Mouse (Mus musculus): Measurements from ENCODE around the gene Olfr772. TPM values are rescaled to one million over a fixed set of nuclear protein-coding genes. Genes with fewer than 3 reads are reported as not detected.
"Not testable (repeated sequence)": the region's sequence is repeated elsewhere in the genome, so short reads cannot be mapped to it uniquely, and the experiment has no call there.

The Olfr772 gene
- not detected in 2 replicates for total RNA-seq (2017)

DNA sequence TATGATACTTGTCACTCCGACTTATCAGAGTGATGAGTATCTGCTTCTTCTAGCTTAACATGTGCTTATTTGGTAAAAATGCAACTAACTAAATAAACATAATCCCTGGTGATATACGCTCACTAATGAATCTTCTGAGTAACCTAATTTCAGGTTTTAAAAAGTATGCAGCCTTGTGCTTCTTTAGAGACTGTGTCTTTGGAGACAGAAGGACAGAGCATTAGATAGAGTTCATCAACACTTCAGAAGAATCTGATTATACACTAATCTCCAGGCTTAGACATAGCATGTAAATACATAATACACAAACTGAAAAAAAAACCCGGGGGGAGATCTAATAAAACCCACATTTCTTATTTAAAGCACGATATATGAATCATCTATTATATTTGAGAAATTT lies at the start of gene Olfr772:
Gene Olfr772, minus strand, starts transcription at position 101 of the 400 bp plus-strand sequence.
- not testable (repeated sequence) for ATAC-seq (ENCODE audit: extremely low read depth, insufficient number of reproducible peaks, low FRiP score, poor library complexity, severe bottlenecking)

DNA sequence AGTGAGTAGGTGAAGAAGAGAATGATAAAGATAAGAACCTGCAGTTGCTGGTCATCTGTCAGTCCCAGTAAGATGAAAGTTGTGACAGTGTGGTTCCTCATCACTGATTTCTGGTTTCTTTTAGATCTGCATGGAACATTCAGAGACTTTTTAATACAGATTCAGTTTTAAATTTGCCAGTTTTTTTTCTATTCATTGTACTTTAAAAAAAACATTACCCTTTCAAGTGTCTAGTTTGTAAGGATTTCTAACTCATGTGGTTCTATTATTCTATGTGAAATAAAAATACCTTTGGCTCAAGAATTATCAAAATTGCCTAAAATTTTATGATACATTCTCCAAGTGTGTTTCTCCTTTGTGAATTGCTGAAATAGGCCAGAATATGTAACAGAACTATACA lies 9.6 kb upstream of the Olfr772 start, which contains the start of gene Olfr773:
Gene Olfr773, minus strand, starts transcription at position 101 of the 400 bp plus-strand sequence.
- ATAC-seq (ENCODE audit: extremely low read depth, insufficient number of reproducible peaks, low FRiP score, poor library complexity, severe bottlenecking): not testable (repeated sequence)

DNA sequence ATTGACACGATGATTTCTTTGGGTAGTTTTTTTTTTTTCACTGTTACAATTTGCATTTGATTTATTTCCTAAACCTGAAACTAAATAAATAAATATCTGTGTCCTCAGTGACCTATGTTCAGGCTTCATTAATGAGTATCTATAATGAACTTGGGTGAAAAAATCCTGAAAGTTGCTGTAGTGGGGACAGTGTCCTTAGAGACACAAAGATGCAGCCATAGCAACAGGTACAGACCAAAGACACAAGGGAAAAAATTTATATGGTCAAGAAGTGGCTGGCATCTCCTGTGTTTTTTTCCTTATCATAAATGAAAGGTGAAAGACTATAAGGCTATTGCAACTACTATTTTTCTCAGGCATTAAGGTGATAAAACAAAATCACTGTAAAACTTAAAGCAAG lies 13.1 kb downstream of the Olfr772 start, which contains the start of gene Olfr771:
Gene Olfr771, minus strand, starts transcription at position 101 of the 400 bp plus-strand sequence.
- no peak for ATAC-seq (ENCODE audit: extremely low read depth, insufficient number of reproducible peaks, low FRiP score, poor library complexity, severe bottlenecking)

DNA sequence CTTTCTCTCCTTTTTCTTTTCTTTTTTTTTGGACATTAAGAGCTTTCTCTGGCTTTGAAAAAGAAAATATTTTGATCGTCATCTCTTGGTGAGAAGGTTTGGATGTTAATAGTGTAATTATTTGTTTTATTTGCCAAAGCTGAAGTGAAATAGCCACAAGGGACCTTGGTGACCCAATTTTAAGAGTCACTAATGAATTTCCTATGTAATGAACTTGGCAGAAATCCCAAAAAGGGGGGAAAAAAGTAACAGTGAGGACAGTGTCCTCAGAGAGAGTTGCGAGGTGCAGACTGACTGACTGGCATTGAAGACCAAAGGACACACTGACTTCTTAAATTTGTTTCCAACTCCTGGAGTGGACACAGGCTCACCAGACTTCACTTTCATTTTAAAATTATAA lies 38.8 kb downstream of the Olfr772 start, which contains the start of gene Olfr770:
Gene Olfr770, minus strand, starts transcription at position 101 of the 400 bp plus-strand sequence.
- no peak for ATAC-seq (ENCODE audit: extremely low read depth, insufficient number of reproducible peaks, low FRiP score, poor library complexity, severe bottlenecking)

Other genes with a start within 250 kb of the Olfr772 start
- 0.25 and 0.35 TPM in 2 replicates for gene Itga7, start 244.1 kb downstream of the Olfr772 start, total RNA-seq (2017)
- not detected in 2 replicates for gene Mettl7b, start 216.9 kb downstream of the Olfr772 start, total RNA-seq (2017)
- 0.12 TPM in 1 of 2 replicates, not detected in the other for gene Olfr9, start 188.5 kb downstream of the Olfr772 start, total RNA-seq (2017)
- gene Olfr763, start 167.1 kb downstream of the Olfr772 start, total RNA-seq (2017): not detected in 2 replicates
- not detected in 2 replicates for gene Olfr764-ps1, start 138.0 kb downstream of the Olfr772 start, total RNA-seq (2017)
- gene Olfr765, start 127.9 kb downstream of the Olfr772 start, total RNA-seq (2017): not detected in 2 replicates
- gene Olfr766-ps1, start 108.9 kb downstream of the Olfr772 start, total RNA-seq (2017): not detected in 2 replicates
- 0.12 TPM in 1 of 2 replicates, not detected in the other for gene Olfr767, start 95.0 kb downstream of the Olfr772 start, total RNA-seq (2017)
- gene Olfr768, start 78.5 kb downstream of the Olfr772 start, total RNA-seq (2017): not detected in 2 replicates
- gene Olfr769, start 60.1 kb downstream of the Olfr772 start, total RNA-seq (2017): not detected in 2 replicates
- not detected in 2 replicates for gene Olfr770, start 38.9 kb downstream of the Olfr772 start, total RNA-seq (2017)
- not detected in 2 replicates for gene Olfr771, start 13.2 kb downstream of the Olfr772 start, total RNA-seq (2017)
- not detected in 2 replicates for gene Olfr773, start 9.5 kb upstream of the Olfr772 start, total RNA-seq (2017)
- gene Olfr774, start 58.3 kb upstream of the Olfr772 start, total RNA-seq (2017): 0.93 TPM in 1 of 2 replicates, not detected in the other
- gene Olfr775, start 70.5 kb upstream of the Olfr772 start, total RNA-seq (2017): not detected in 2 replicates
- gene Olfr776, start 81.2 kb upstream of the Olfr772 start, total RNA-seq (2017): not detected in 2 replicates
- not detected in 2 replicates for gene Olfr777, start 93.6 kb upstream of the Olfr772 start, total RNA-seq (2017)
- not detected in 2 replicates for gene Olfr780, start 140.2 kb upstream of the Olfr772 start, total RNA-seq (2017)
- not detected in 2 replicates for gene Olfr781, start 150.9 kb upstream of the Olfr772 start, total RNA-seq (2017)
- gene Olfr782, start 170.9 kb upstream of the Olfr772 start, total RNA-seq (2017): not detected in 2 replicates
- not detected in 2 replicates for gene Olfr784, start 206.2 kb upstream of the Olfr772 start, total RNA-seq (2017)
- not detected in 2 replicates for gene Olfr785, start 227.5 kb upstream of the Olfr772 start, total RNA-seq (2017)
- gene Olfr786, start 249.4 kb upstream of the Olfr772 start, total RNA-seq (2017): not detected in 2 replicates